Mouse (Mus musculus): ENCODE measurements around the gene Cxadr. TPM values are rescaled to one million over a fixed set of nuclear protein-coding genes. Genes with fewer than 3 reads are reported as not detected.

The Cxadr gene
- polyA plus RNA-seq (2012; rRNA removed; ENCODE audit: low replicate concordance), result 14.4 and 17.3 TPM in 2 replicates

GRCm38 (mm10) chr16:78301183-78301830, at the start of gene Cxadr:
Gene Cxadr (plus strand): TSS chr16:78301489.

GRCm38 (mm10) chr16:78376745-78377570, 75.7 kb downstream of the Cxadr start, which contains the start of gene Btg3:
Gene Btg3 (minus strand): TSS chr16:78377192.

Other genes starting within 250 kb of the Cxadr start
- gene Btg3, start 75.7 kb downstream of the Cxadr start, polyA plus RNA-seq (2012; rRNA removed; ENCODE audit: low replicate concordance), result 1.9 and 4.9 TPM in 2 replicates